Mouse (Mus musculus) thymus, adult 2 months (tissue): ENCODE data around the gene Hoxc6.

Source experiments
- CTCF ChIP-seq: fragments of 200-500 bp; IDR thresholded peaks from 2 replicates; pipeline ENCODE4 v1.5.1; 2012; ENCODE audit warnings: mild to moderate bottlenecking, control low read depth, low read length, moderate library complexity, borderline replicate concordance; ENCODE audit not compliant: control insufficient read depth, poor library complexity, insufficient read depth; ENCODE audit errors: extremely low read depth
- POLR2A ChIP-seq: fragments of 200-500 bp; IDR thresholded peaks from 2 replicates; pipeline ENCODE4 v1.6.1; 2012; ENCODE audit warnings: mild to moderate bottlenecking, low read length, control low read depth, moderate library complexity; ENCODE audit not compliant: control insufficient read depth, poor library complexity, insufficient read depth; ENCODE audit errors: extremely low read depth

DNA sequence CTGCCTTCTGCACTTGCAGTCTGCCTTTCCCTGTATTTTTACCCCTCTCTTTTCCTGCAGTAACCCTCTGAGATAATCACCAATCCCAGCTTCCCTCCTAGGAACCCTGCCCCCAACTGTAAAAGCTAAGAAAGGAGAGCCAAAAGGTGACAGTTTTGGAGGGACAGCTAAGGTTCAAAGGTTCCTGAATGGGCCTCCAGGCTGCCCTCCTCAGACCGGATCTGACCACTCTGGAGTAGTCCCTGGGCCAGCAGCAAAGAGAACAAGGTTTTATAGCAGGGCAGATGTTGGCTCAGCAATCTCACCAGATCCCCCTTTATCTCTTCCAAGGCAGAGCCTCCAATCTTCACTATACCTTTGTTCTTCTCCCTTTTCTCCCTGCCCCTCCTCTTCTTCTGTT lies 44.2 kb downstream of the Hoxc6 start:
- no peak for TF ChIP-seq POLR2A
- TF ChIP-seq CTCF, result no peak
